In genomic region chr8:91463757-91464156, GRCm38 (mm10) we compare ENCODE assay signal across 22 mouse cellular contexts.
DNase-seq lines count a peak whose midpoint lies in the region; ATAC-seq and TF ChIP-seq lines count a peak whose summit lies in the region.
"Had no signal": no experiment of that assay in that cellular context is flagged by ENCODE, and none has a peak within 500 bp of the region (broad histone marks: within the 10 kb centered on the region; RNA-seq: fewer than 3 reads in every experiment).

No protein-coding gene starts in this region.

- no peaks in the 10 kb centered on the region for H3K36me3 ChIP-seq in midbrain, embryonic 14.5 days (ENCODE audit: control insufficient read depth, insufficient read depth, low read length)
- H3K36me3 ChIP-seq in midbrain, embryonic 10.5 days, result no peaks in the 10 kb centered on the region; the same call in 1 of the 2 replicates
- H3K36me3 ChIP-seq in thymus, adult 2 months (ENCODE audit: control insufficient read depth, insufficient read depth, low read length), result no peaks in the 10 kb centered on the region
- H3K36me3 ChIP-seq: forebrain, embryonic 12.5 days had no signal

- no peaks in the 10 kb centered on the region for H3K4me1 ChIP-seq in midbrain, embryonic 14.5 days (ENCODE audit: control insufficient read depth, insufficient read depth, low read length)
- no peaks in the 10 kb centered on the region for H3K4me1 ChIP-seq in midbrain, embryonic 10.5 days
- no peaks in the 10 kb centered on the region for H3K4me1 ChIP-seq in thymus, adult 2 months (replicated peaks; ENCODE audit: control insufficient read depth, insufficient read depth, low read length)
- H3K4me1 ChIP-seq: embryonic facial prominence, embryonic 10.5 days; embryonic facial prominence, embryonic 12.5 days; forebrain, embryonic 10.5 days; forebrain, embryonic 12.5 days had no signal

- no peak overlapping the region for H3K4me2 ChIP-seq in midbrain, embryonic 14.5 days (ENCODE audit: low read length)
- H3K4me2 ChIP-seq: embryonic facial prominence, embryonic 12.5 days; forebrain, embryonic 12.5 days had no signal

- 63% methylated on average over 2 of the region's 2 CpGs for WGBS in midbrain, embryonic 14.5 days
- WGBS in midbrain, embryonic 10.5 days, result 92% methylated on average over 2 of the region's 2 CpGs
- 77% methylated on average over 2 of the region's 2 CpGs for whole genome bisulfite sequencing in thymus, adult 2 months

- H3K9ac ChIP-seq in midbrain, embryonic 14.5 days (replicated peaks; ENCODE audit: low read length), result no peak overlapping the region
- H3K9ac ChIP-seq: embryonic facial prominence, embryonic 12.5 days; forebrain, embryonic 12.5 days had no signal

- CTCF ChIA-PET in Patski (lab: Charles Lee), result interaction anchor here (1.2 to 1.6 kb wide), 4 partner anchors 14 to 69 kb away, joined by 3 to 5 read pairs (median 4); no protein-coding TSS in a partner anchor

- H3K27me3 ChIP-seq in midbrain, embryonic 14.5 days (ENCODE audit: control insufficient read depth, insufficient read depth, low read length), result no peaks in the 10 kb centered on the region
- no peaks in the 10 kb centered on the region for H3K27me3 ChIP-seq in midbrain, embryonic 10.5 days (ENCODE audit: low read depth, poor library complexity, severe bottlenecking)
- H3K27me3 ChIP-seq in Patski, result no peaks in the 10 kb centered on the region
- H3K27me3 ChIP-seq in thymus, adult 2 months (ENCODE audit: control insufficient read depth, insufficient read depth, low read length), result no peaks in the 10 kb centered on the region
- H3K27me3 ChIP-seq: embryonic facial prominence, embryonic 12.5 days; forebrain, embryonic 12.5 days had no signal

- peak; percentile 42 for DNase-seq in midbrain, embryonic 14.5 days
- DNase-seq in midbrain, embryonic 10.5 days (ENCODE audit: low spot score), result no peak
- DNase-seq in Patski (ENCODE audit: low read depth, low spot score), result peak; percentile 13
- peak; percentile 12 for DNase-seq in retina, embryonic 14.5 days (ENCODE audit: low spot score)
- no peak for DNase-seq in thymus, adult 2 months
- DNase-seq in cerebellum, postnatal 36 days, result no peak
- DNase-seq: adrenal gland, adult 2 months; adrenal gland, postnatal 10 days; adrenal gland, postnatal 25 days; cerebellum, adult 11 months; cerebellum, adult 18-20 months; cerebellum, adult 8-10 months; cerebellum, adult 9-11 months; cerebellum, postnatal 14 days had no signal

- no peak overlapping the region for H3K27ac ChIP-seq in midbrain, embryonic 14.5 days (replicated peaks; ENCODE audit: low read depth, low read length)
- H3K27ac ChIP-seq in midbrain, embryonic 10.5 days (replicated peaks), result no peak overlapping the region
- H3K27ac ChIP-seq in thymus, adult 2 months (ENCODE audit: control insufficient read depth, insufficient read depth, low read length), result no peak overlapping the region
- H3K27ac ChIP-seq: embryonic facial prominence, embryonic 10.5 days; embryonic facial prominence, embryonic 12.5 days; forebrain, embryonic 10.5 days; forebrain, embryonic 12.5 days had no signal

- in situ Hi-C loops in Patski (cut with MboI; ENCODE audit: low pct_unique_long_range_greater_than_20kb), result no loop called here

- no peak for TF ChIP-seq POLR2A in thymus, adult 2 months (IDR thresholded peaks at IDR 0.05; ENCODE audit: control insufficient read depth, extremely low read depth, insufficient read depth, low read length, poor library complexity)

- no peaks in the 10 kb centered on the region for H3K9me3 ChIP-seq in midbrain, embryonic 14.5 days (ENCODE audit: control insufficient read depth, low read length)
- H3K9me3 ChIP-seq in midbrain, embryonic 10.5 days (replicated peaks), result no peaks in the 10 kb centered on the region
- H3K9me3 ChIP-seq: embryonic facial prominence, embryonic 10.5 days; embryonic facial prominence, embryonic 12.5 days; forebrain, embryonic 10.5 days; forebrain, embryonic 12.5 days had no signal

- POLR2A ChIA-PET in Patski (lab: Charles Lee), result no interaction called here

- no peak for TF ChIP-seq CTCF in Patski (IDR thresholded peaks at IDR 0.05)
- TF ChIP-seq CTCF in thymus, adult 2 months (IDR thresholded peaks at IDR 0.05; ENCODE audit: borderline replicate concordance, control insufficient read depth, extremely low read depth, insufficient read depth, low read length, poor library complexity), result no peak

- no peak overlapping the region for H3K4me3 ChIP-seq in midbrain, embryonic 14.5 days (replicated peaks; ENCODE audit: low read depth, low read length)
- no peak overlapping the region for H3K4me3 ChIP-seq in midbrain, embryonic 10.5 days
- H3K4me3 ChIP-seq in thymus, adult 2 months (ENCODE audit: control insufficient read depth, insufficient read depth, low read length), result no peak overlapping the region
- H3K4me3 ChIP-seq: embryonic facial prominence, embryonic 10.5 days; embryonic facial prominence, embryonic 12.5 days; erythroblast, embryonic 14.5 days; forebrain, embryonic 10.5 days; forebrain, embryonic 12.5 days had no signal

- no peak for ATAC-seq in midbrain, embryonic 14.5 days (ENCODE audit: low FRiP score, low TSS enrichment)
- ATAC-seq in Patski, result no peak
- no peak for ATAC-seq in erythroblast, adult 5-6 weeks (replicated peaks; ENCODE audit: low FRiP score, poor library complexity, severe bottlenecking)
- ATAC-seq: forebrain, embryonic 14.5 days; forebrain, embryonic 16.5 days had no signal

Comparison
In these comparisons a context has a peak if more than half of its experiments do, and no peak if none do; other contexts are left out.
1. DNase-seq: peak in midbrain, embryonic 14.5 days (single experiment), Patski (single experiment) and retina, embryonic 14.5 days (single experiment); none in midbrain, embryonic 10.5 days (single experiment), thymus, adult 2 months (single experiment) and cerebellum, postnatal 36 days (0 of 2).